Mouse (Mus musculus) intestine, embryonic 14.5 days (tissue): Measurements from ENCODE around the gene Rbp3. TPM values are rescaled to one million over a fixed set of nuclear protein-coding genes. Genes with fewer than 3 reads are reported as not detected.

Experiments used
- ATAC-seq: fragments of 200-750 bp; cut with Nextera tagmentation; replicated peaks from 2 replicates; pipeline ENCODE4 v1.8.0; 2017; ENCODE audit warnings: low read depth, moderate number of reproducible peaks, moderate TSS enrichment, moderate library complexity; ENCODE audit not compliant: low FRiP score, low TSS enrichment
- DNase-seq: peaks from one replicate; pipeline ENCODE4 v3.0.0-alpha.2; 2018; ENCODE audit warnings: low spot score
- H3K27ac ChIP-seq: fragments of 300-500 bp; sonication (generic); 2 replicates; pipeline ENCODE4 v1.5.1; 2014; ENCODE audit warnings: low read depth, mild to moderate bottlenecking, control low read depth
- H3K27me3 ChIP-seq: fragments of 300-500 bp; sonication (generic); replicated peaks from 2 replicates; pipeline ENCODE4 v1.6.1; 2014; ENCODE audit warnings: low read length, control low read depth; ENCODE audit not compliant: control insufficient read depth, insufficient read depth
- H3K36me3 ChIP-seq: fragments of 300-500 bp; sonication (generic); 2 replicates; pipeline ENCODE4 v1.6.1; 2014; ENCODE audit warnings: low read length, control low read depth; ENCODE audit not compliant: control insufficient read depth, insufficient read depth
- H3K4me1 ChIP-seq: fragments of 300-500 bp; sonication (generic); replicated peaks from 2 replicates; pipeline ENCODE4 v1.6.1; 2014; ENCODE audit warnings: low read length, control low read depth, mixed read lengths; ENCODE audit not compliant: control insufficient read depth, insufficient read depth
- H3K4me2 ChIP-seq: fragments of 300-500 bp; sonication (generic); 2 replicates; pipeline ENCODE4 v1.6.1; 2014; ENCODE audit warnings: low read length
- H3K4me3 ChIP-seq: fragments of 300-500 bp; sonication (generic); 2 replicates; pipeline ENCODE4 v1.5.1; 2014; ENCODE audit warnings: low read depth, low read length, control low read depth, mixed read lengths
- H3K9ac ChIP-seq: fragments of 300-500 bp; sonication (generic); 2 replicates; pipeline ENCODE4 v1.6.1; 2014; ENCODE audit warnings: mild to moderate bottlenecking, low read length
- H3K9me3 ChIP-seq: fragments of 300-500 bp; sonication (generic); 2 replicates; pipeline ENCODE4 v1.6.1; 2016; ENCODE audit warnings: low read length, control low read depth; ENCODE audit not compliant: control insufficient read depth
- WGBS: fragments of 180-500 bp; shearing (Covaris S2); extraction: QIAGEN DNeasy Blood & Tissue Kit; methylation state at CpG from one replicate; pipeline ENCODE4 v1.1.7; 2014; 5-methylcytosine and 5-hydroxymethylcytosine counted together
- polyA plus RNA-seq: library from polyadenylated mRNA; unstranded; fragments of >200 nt; fragmentation: Nextera tagmentation; extraction: Ambion mirVana; gene quantifications from 2 replicates; pipeline ENCODE4 v1.2.1, GENCODE M21; 2014

The Rbp3 gene
- not detected in 2 replicates for polyA plus RNA-seq

- Histone ChIP-seq H3K4me1 (no peaks in the 10 kb centered on the region), H3K4me2 (no peak within 1 kb of the TSS), H3K4me3 (no peak within 1 kb of the TSS), H3K36me3 (no peaks in the 10 kb centered on the region), H3K9me3 (no peaks in the 10 kb centered on the region), H3K27me3 (no peaks in the 10 kb centered on the region), H3K9ac (no peak within 1 kb of the TSS), H3K27ac (no peak within 1 kb of the TSS)
- DNase-seq = no peak
- WGBS = 83% methylated on average over 5 of the region's 5 CpGs
- ATAC-seq = no peak
Observed at GRCm38 (mm10) chr14:33953761-33954160, at the start of gene Rbp3. TSS of gene Rbp3 (plus strand) at chr14:33954003.

DNA sequence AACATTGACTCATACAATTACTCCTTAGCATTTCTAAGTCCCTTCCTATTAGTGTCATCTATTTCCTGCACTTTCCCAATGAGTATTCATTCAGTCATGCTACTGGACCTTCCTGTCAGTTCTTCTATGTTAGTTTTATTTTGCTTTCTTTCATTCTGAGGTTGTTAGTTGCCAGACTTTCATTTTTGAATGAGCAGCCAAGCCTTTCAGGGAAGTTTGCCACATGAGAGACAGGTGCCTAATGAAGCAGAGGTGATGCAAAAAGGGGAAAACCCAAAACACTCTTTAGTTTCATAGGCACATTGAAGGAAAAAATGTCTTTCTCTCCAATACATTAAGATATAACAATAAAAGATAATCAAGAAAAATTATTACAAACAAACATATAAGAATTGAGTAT lies 49.0 kb upstream of the Rbp3 start:
- Histone ChIP-seq H3K36me3 (no peaks in the 10 kb centered on the region), H3K4me2 (no peak overlapping the region), H3K9me3 (no peaks in the 10 kb centered on the region), H3K9ac (no peak overlapping the region), H3K27me3 (no peaks in the 10 kb centered on the region), H3K4me3 (no peak overlapping the region), H3K27ac (no peak overlapping the region), H3K4me1 (no peaks in the 10 kb centered on the region)
- DNase-seq (no peak), ATAC-seq (no peak)

DNA sequence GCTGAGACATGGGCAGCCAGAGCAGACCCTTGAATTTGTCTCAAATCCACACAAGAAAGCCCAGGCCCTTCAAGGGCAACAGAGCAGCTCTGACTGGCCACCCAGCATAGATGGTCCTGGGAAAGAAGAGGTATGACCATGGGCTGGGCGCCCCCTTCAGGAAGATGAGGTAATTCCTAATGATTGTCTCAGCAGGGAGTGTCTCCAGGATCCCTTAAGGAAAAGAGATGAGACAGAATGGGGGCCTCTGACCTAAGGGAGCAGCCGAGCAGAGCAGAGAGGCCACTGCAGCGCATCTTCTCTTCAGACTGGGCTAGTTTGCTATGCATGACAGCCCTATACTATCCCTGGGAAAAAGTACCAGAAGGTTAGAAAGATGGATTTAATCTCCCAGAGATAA lies 40.1 kb upstream of the Rbp3 start:
- no peak for ATAC-seq

GRCm38 (mm10) chr14:33914206-33914605 lies 39.6 kb upstream of the Rbp3 start:
- H3K4me1 ChIP-seq = no peaks in the 10 kb centered on the region; the same call in 1 of the 2 replicates
- DNase-seq (no peak), ATAC-seq (no peak)
- no peak overlapping the region for H3K27ac ChIP-seq
- 94% methylated on average over 9 of the region's 9 CpGs for WGBS
- H3K27me3 ChIP-seq = 0 out of 2 replicates have a peak, but pooled peaks cover 3% of the 10 kb centered on the region
- H3K4me2 ChIP-seq = no peak overlapping the region
- H3K4me3 ChIP-seq = no peak overlapping the region
- no peak overlapping the region for H3K9ac ChIP-seq
- H3K9me3 ChIP-seq = no peaks in the 10 kb centered on the region
- H3K36me3 ChIP-seq = no peaks in the 10 kb centered on the region

More for the DNA sequence above, 40.1 kb upstream of the Rbp3 start:
- DNase-seq = peak; percentile 71
- no peak overlapping the region for H3K9ac ChIP-seq
- no peak overlapping the region for H3K27ac ChIP-seq
- H3K9me3 ChIP-seq = no peaks in the 10 kb centered on the region
- no peak overlapping the region for H3K4me2 ChIP-seq
- no peak overlapping the region for H3K4me3 ChIP-seq
- no peaks in the 10 kb centered on the region; the same call in 1 of the 2 replicates for H3K4me1 ChIP-seq
- 0 out of 2 replicates have a peak, but pooled peaks cover 3% of the 10 kb centered on the region for H3K27me3 ChIP-seq
- no peaks in the 10 kb centered on the region for H3K36me3 ChIP-seq
- WGBS = 30% methylated on average over 3 of the region's 3 CpGs

DNA sequence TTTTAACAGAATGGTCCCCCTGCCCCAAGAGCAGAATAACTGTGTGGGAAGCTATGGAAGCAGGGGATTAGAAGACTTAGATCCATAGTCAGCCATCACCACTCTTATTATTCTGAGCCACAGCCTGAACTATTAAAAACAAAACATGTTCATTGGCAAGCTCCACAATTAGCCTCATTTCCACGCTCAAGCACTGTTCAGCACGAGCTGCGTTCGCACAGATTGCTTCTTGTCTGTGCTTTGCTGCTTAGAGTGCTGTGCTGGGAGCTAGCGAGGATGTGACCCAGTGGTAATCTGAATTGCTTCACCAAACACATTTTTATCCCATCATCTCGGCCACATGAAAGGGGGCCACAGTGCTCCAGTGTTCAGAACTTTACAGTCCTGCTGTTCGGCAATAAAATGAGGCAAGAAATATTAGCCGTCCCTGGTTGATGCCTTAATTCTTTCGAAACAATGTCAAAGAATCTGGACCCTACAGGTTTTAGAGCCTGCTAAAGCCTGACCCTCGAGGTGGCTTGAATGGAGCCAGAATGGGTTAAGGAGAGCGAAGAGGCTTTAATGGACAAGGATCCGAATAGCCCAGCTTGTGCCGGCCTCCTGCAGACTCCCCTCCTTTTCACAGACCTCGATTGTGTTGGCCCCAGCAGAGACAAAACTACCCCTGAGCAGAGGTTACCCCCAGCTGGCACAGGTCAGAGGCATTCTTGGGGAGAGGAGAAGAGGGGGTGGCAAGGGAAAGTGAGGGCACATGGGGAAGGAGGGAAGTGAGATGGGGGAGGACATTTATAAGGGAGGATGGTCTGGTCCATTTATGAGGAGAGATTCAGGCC lies 32.9 kb upstream of the Rbp3 start:
- Histone ChIP-seq H3K4me3 (no peak overlapping the region), H3K9me3 (no peaks in the 10 kb centered on the region), H3K36me3 (no peaks in the 10 kb centered on the region), H3K27me3 (peaks cover 64% of the 10 kb centered on the region), H3K4me1 (peaks cover 3% of the 10 kb centered on the region; the same call in 1 of the 2 replicates), H3K4me2 (no peak overlapping the region), H3K9ac (no peak overlapping the region), H3K27ac (no peak overlapping the region)
- DNase-seq (no peak), ATAC-seq (no peak)
- 54% methylated on average over 14 of the region's 14 CpGs for WGBS

DNA sequence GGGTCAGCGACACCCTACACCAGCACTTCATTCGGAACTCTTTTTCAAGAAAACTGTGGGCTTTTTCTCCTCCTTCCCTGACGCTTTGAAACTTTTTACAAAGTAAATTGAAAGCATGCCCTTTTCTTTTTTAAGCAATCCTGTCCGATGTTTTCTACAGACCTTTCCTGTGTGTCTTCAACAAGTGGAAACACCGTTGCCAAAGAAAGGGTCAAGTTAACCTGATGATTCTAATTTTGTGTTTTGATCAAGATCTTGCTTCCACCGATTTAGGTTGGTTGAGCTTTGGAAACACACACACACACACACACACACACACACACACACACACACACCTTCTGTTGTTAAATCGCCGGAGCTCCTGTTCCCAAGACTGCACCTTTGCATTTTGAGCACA lies 31.0 kb upstream of the Rbp3 start:
- ATAC-seq = no peak
- 19% methylated on average over 8 of the region's 8 CpGs for WGBS
- Histone ChIP-seq H3K4me2 (peak overlapping the region; percentile 96), H3K4me1 (peaks cover 3% of the 10 kb centered on the region; the same call in 1 of the 2 replicates), H3K27me3 (peaks cover 67% of the 10 kb centered on the region), H3K36me3 (no peaks in the 10 kb centered on the region), H3K27ac (no peak overlapping the region), H3K9ac (no peak overlapping the region), H3K9me3 (no peaks in the 10 kb centered on the region), H3K4me3 (peak overlapping the region; percentile 38)
- DNase-seq = no peak

DNA sequence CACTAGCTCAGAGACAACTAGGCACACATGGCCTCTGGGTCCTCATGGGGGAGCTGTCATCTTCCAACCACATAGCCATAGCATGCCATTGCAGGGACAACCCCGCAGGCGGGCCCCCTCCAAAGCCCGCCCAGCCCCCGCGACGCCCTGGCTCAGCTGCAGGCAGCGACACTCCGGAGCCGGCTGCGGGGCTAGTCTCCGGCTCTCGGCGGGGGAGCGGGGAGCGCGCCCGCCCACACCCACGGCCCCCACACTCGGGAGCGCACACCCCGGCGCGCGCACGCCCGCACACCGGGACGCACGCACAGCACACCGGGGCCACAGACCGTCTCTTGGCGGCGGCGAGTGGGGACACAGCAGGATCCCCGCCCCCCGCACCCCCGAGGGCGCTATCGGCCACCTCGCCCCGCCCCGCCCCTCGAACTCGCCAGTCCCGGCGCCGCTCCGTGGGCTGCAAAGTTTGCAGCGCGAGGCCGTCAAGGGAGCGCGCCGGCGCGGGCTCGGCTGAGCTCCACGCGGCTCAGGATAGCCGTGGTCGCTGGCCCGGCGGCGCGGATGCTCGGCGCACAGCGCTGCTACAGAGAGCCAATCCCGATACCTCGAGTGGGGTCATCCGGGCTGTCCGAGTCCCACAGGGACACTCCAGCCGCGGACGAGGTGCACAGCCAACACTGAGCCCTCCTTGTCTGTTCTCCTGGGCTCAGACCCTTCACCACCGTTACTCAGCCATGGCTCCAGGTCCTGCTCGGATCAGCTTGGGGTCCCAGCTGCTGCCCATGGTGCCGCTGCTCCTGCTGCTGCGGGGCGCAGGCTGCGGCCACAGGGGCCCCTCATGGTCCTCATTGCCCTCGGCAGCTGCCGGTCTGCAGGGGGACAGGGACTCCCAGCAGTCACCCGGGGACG lies 30.4 kb upstream of the Rbp3 start, which contains the start of gene Gdf10:
TSS of gene Gdf10 (plus strand) at position 420 of the 903 bp plus-strand sequence.
- Histone ChIP-seq H3K9ac (peak within 1 kb of the TSS; percentile 43), H3K9me3 (no peaks in the 10 kb centered on the region), H3K36me3 (no peaks in the 10 kb centered on the region), H3K4me2 (peak within 1 kb of the TSS; percentile 96), H3K4me3 (peak within 1 kb of the TSS; percentile 38), H3K27ac (no peak within 1 kb of the TSS), H3K4me1 (peaks cover 3% of the 10 kb centered on the region; the same call in 1 of the 2 replicates), H3K27me3 (peaks cover 67% of the 10 kb centered on the region)
- DNase-seq (peak; percentile 76), ATAC-seq (peak; percentile 83)
- WGBS = under 1% methylated on average over 68 of the region's 85 CpGs

GRCm38 (mm10) chr14:33931853-33932252 lies 21.9 kb upstream of the Rbp3 start:
- H3K4me3 ChIP-seq = no peak overlapping the region
- no peak for ATAC-seq
- no peak overlapping the region for H3K4me2 ChIP-seq
- no peak for DNase-seq
- peaks cover 26% of the 10 kb centered on the region for H3K27me3 ChIP-seq
- no peak overlapping the region for H3K27ac ChIP-seq
- H3K36me3 ChIP-seq = no peaks in the 10 kb centered on the region
- no peak overlapping the region for H3K9ac ChIP-seq
- WGBS = 44% methylated on average over 17 of the region's 17 CpGs
- H3K9me3 ChIP-seq = no peaks in the 10 kb centered on the region
- H3K4me1 ChIP-seq = no peaks in the 10 kb centered on the region
